ENCODE assay signal across 13 mouse cellular contexts in the genomic region with DNA sequence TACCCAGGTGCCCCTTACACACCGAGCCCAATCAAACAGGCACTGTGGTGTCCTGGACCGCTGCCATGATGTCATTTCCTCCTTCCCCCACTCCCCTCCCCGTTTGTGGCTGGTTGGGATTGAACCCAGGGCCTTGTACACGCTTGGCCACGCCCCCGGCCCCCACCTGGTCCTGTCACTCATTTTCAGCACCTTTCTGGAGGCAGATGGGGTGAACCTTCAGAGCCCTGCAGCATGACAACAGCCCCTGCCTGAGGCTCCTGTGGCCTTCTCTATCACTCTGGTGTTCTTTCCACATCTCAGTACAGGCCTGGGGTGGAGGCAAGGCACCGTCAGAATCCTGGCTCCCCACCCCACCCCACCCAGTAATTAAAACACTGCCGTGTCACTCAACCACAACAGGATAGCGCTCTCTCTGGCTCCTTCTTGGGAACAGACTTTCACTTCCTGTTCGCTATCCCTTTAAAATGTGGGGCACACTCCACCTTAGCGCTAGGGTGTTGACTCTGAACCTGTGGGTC. TPM values are rescaled to one million over a fixed set of nuclear protein-coding genes. Genes with fewer than 3 reads are reported as not detected.
DNase-seq lines count a peak whose midpoint lies in the region; ATAC-seq lines count a peak whose summit lies in the region.
"Had no signal": no experiment of that assay in that cellular context is flagged by ENCODE, and none has a peak within 500 bp of the region (broad histone marks: within the 10 kb centered on the region; RNA-seq: fewer than 3 reads in every experiment).

No protein-coding gene starts in this region.

- H3K4me2 ChIP-seq in liver, embryonic 16.5 days (ENCODE audit: low read depth, low read length) = peak overlapping the region; percentile 51
- H3K4me2 ChIP-seq in hindbrain, embryonic 16.5 days (ENCODE audit: low read length) = no peak overlapping the region
- H3K4me2 ChIP-seq: lung, embryonic 15.5 days; neural tube, embryonic 12.5 days had no signal

- peaks cover 43% of the 10 kb centered on the region for H3K4me1 ChIP-seq in liver, embryonic 16.5 days (ENCODE audit: control insufficient read depth, low read depth, low read length)
- peaks cover 21% of the 10 kb centered on the region for H3K4me1 ChIP-seq in hindbrain, embryonic 16.5 days (ENCODE audit: control insufficient read depth, insufficient read depth, low read depth, low read length)

- 0 out of 2 replicates have a peak overlapping the region, but pooled peaks have one; percentile 1 for H3K4me3 ChIP-seq in liver, embryonic 16.5 days (ENCODE audit: low read depth, low read length)
- no peak overlapping the region for H3K4me3 ChIP-seq in hindbrain, embryonic 16.5 days (ENCODE audit: low read length)
- H3K4me3 ChIP-seq: lung, embryonic 15.5 days; neural tube, embryonic 12.5 days had no signal

- DNase-seq in heart, adult 11 months = peak; percentile 92
- no peak for DNase-seq in heart, adult 9 months (ENCODE audit: low spot score in 2 of 2)
- DNase-seq in thymus, postnatal 14 days = peak; percentile 75
- no peak for DNase-seq in left cerebral cortex, adult 8-10 months (ENCODE audit: low spot score in 2 of 2)
- DNase-seq in urinary bladder, adult 2 months (ENCODE audit: low spot score) = no peak
- DNase-seq: adrenal gland, postnatal 36 days; embryo, embryonic 11 days; heart, postnatal 4 days had no signal

- H3K9me3 ChIP-seq in liver, embryonic 16.5 days (replicated peaks; ENCODE audit: control insufficient read depth, low read length) = no peaks in the 10 kb centered on the region
- H3K9me3 ChIP-seq in hindbrain, embryonic 16.5 days (ENCODE audit: control insufficient read depth, low read length) = no peaks in the 10 kb centered on the region
- H3K9me3 ChIP-seq: lung, embryonic 15.5 days; neural tube, embryonic 12.5 days had no signal

- peak; percentile 24 for ATAC-seq in common myeloid progenitor, adult 5-6 weeks (replicated peaks; ENCODE audit: low read depth, poor library complexity, severe bottlenecking)
- ATAC-seq in liver, embryonic 16.5 days (ENCODE audit: low read depth) = peak; percentile 80
- no peak for ATAC-seq in hindbrain, embryonic 16.5 days

- H3K27me3 ChIP-seq in liver, embryonic 16.5 days (ENCODE audit: control insufficient read depth, insufficient read depth, low read depth, low read length) = no peaks in the 10 kb centered on the region
- H3K27me3 ChIP-seq in hindbrain, embryonic 16.5 days (replicated peaks; ENCODE audit: control insufficient read depth, insufficient read depth, low read length) = no peaks in the 10 kb centered on the region
- H3K27me3 ChIP-seq: lung, embryonic 15.5 days; neural tube, embryonic 12.5 days had no signal

- 42% methylated on average over 11 of the region's 11 CpGs for WGBS in liver, embryonic 16.5 days (ENCODE audit: insufficient replicate concordance)
- 80% methylated on average over 11 of the region's 11 CpGs for WGBS in hindbrain, embryonic 16.5 days

- peak overlapping the region; percentile 40 for H3K9ac ChIP-seq in liver, embryonic 16.5 days (ENCODE audit: low read depth, low read length)
- H3K9ac ChIP-seq in hindbrain, embryonic 16.5 days (ENCODE audit: low read depth, low read length) = no peak overlapping the region
- H3K9ac ChIP-seq: lung, embryonic 15.5 days; neural tube, embryonic 12.5 days had no signal

- peak overlapping the region; percentile 99 for H3K27ac ChIP-seq in liver, embryonic 16.5 days (ENCODE audit: low read length)
- no peak overlapping the region for H3K27ac ChIP-seq in hindbrain, embryonic 16.5 days (ENCODE audit: low read depth, low read length)
- H3K27ac ChIP-seq: lung, embryonic 15.5 days; neural tube, embryonic 12.5 days had no signal

- H3K36me3 ChIP-seq in liver, embryonic 16.5 days (ENCODE audit: control insufficient read depth, insufficient read depth) = peaks cover 22% of the 10 kb centered on the region
- H3K36me3 ChIP-seq in hindbrain, embryonic 16.5 days (ENCODE audit: control insufficient read depth, insufficient read depth, low read length) = 0 out of 2 replicates have a peak, but pooled peaks cover under 1% of the 10 kb centered on the region
- H3K36me3 ChIP-seq: lung, embryonic 15.5 days had no signal

RNA-seq across cellular contexts. Expression of a gene that starts 11.6 kb away (rescaled TPM):
- 15.2 and 18.1 TPM in 2 replicates for total RNA-seq in common myeloid progenitor, adult 5-6 weeks (2017)
- polyA plus RNA-seq in liver, embryonic 16.5 days (2015; fragmentation: Nextera tagmentation; extraction: Ambion mirVana) = 21.5 and 24.2 TPM in 2 replicates
- polyA plus RNA-seq in hindbrain, embryonic 16.5 days (2015; fragmentation: Nextera tagmentation; extraction: Ambion mirVana) = 15.1 and 17.4 TPM in 2 replicates
- 10 to 100 TPM; 32.5 to 41.9 (median 34.2) TPM for total RNA-seq in left cerebral cortex, adult 8-10 months (2022)
- 38.6 and 55.0 TPM in 2 replicates for polyA plus RNA-seq in urinary bladder, adult 2 months (2012; rRNA removed)

RNA-seq across cellular contexts. Expression of a gene that starts 12.0 kb away (rescaled TPM):
- 0.96 and 0.97 TPM in 2 replicates for total RNA-seq in common myeloid progenitor, adult 5-6 weeks (2017)
- polyA plus RNA-seq in liver, embryonic 16.5 days (2015; fragmentation: Nextera tagmentation; extraction: Ambion mirVana) = 1.2 TPM in 2 replicates
- polyA plus RNA-seq in hindbrain, embryonic 16.5 days (2015; fragmentation: Nextera tagmentation; extraction: Ambion mirVana) = 2.0 and 2.4 TPM in 2 replicates
- total RNA-seq in left cerebral cortex, adult 8-10 months (2022) = 1 to 10 TPM in 3 of 4 experiments, under 1 TPM in 1; 0.78 to 1.3 (median 1.3) TPM
- 1.6 and 1.8 TPM in 2 replicates for polyA plus RNA-seq in urinary bladder, adult 2 months (2012; rRNA removed)
- total RNA-seq: heart, postnatal 4 days had no signal

RNA-seq across cellular contexts. Expression of a gene that starts 35.5 kb away (rescaled TPM):
- 3.8 and 13.1 TPM in 2 replicates for total RNA-seq in common myeloid progenitor, adult 5-6 weeks (2017)
- 3.6 and 3.7 TPM in 2 replicates for polyA plus RNA-seq in liver, embryonic 16.5 days (2015; fragmentation: Nextera tagmentation; extraction: Ambion mirVana)
- 29.3 and 33.7 TPM in 2 replicates for polyA plus RNA-seq in hindbrain, embryonic 16.5 days (2015; fragmentation: Nextera tagmentation; extraction: Ambion mirVana)
- 10 to 100 TPM; 25.1 to 30.2 (median 28.8) TPM for total RNA-seq in left cerebral cortex, adult 8-10 months (2022)
- polyA plus RNA-seq in urinary bladder, adult 2 months (2012; rRNA removed) = 11.0 and 12.9 TPM in 2 replicates

RNA-seq across cellular contexts. Expression of a gene that starts 35.7 kb away (rescaled TPM):
- total RNA-seq in common myeloid progenitor, adult 5-6 weeks (2017) = 36.0 and 41.7 TPM in 2 replicates
- polyA plus RNA-seq in liver, embryonic 16.5 days (2015; fragmentation: Nextera tagmentation; extraction: Ambion mirVana) = 14.7 and 16.1 TPM in 2 replicates
- polyA plus RNA-seq in hindbrain, embryonic 16.5 days (2015; fragmentation: Nextera tagmentation; extraction: Ambion mirVana) = 38.4 and 42.0 TPM in 2 replicates
- total RNA-seq in left cerebral cortex, adult 8-10 months (2022) = 10 to 100 TPM; 32.4 to 36.9 (median 35.7) TPM
- polyA plus RNA-seq in urinary bladder, adult 2 months (2012; rRNA removed) = 25.7 and 26.2 TPM in 2 replicates

RNA-seq across cellular contexts. Expression of a gene that starts 57.2 kb away (rescaled TPM):
- total RNA-seq in common myeloid progenitor, adult 5-6 weeks (2017) = not detected in 2 replicates
- polyA plus RNA-seq in liver, embryonic 16.5 days (2015; fragmentation: Nextera tagmentation; extraction: Ambion mirVana) = not detected in 2 replicates
- polyA plus RNA-seq in hindbrain, embryonic 16.5 days (2015; fragmentation: Nextera tagmentation; extraction: Ambion mirVana) = 0.51 and 0.92 TPM in 2 replicates
- under 1 TPM in 2 of 4 experiments, not detected in 2; 0.55 to 0.58 TPM for total RNA-seq in left cerebral cortex, adult 8-10 months (2022)
- not detected in 2 replicates for polyA plus RNA-seq in urinary bladder, adult 2 months (2012; rRNA removed)
- total RNA-seq: heart, postnatal 4 days had no signal
- polyA plus RNA-seq: neural tube, embryonic 12.5 days had no signal

Comparison
In these comparisons a context has a peak if more than half of its experiments do, and no peak if none do; other contexts are left out.
1. DNase-seq: peak in heart, adult 11 months (single experiment) and thymus, postnatal 14 days (single experiment); none in heart, adult 9 months (0 of 2), left cerebral cortex, adult 8-10 months (0 of 2) and urinary bladder, adult 2 months (single experiment).